Mouse (Mus musculus) forebrain, embryonic 13.5 days (tissue): ENCODE data around the gene Zfp787. TPM values are rescaled to one million over a fixed set of nuclear protein-coding genes. Genes with fewer than 3 reads are reported as not detected.

Experiments
- ATAC-seq: fragments of 200-750 bp; cut with Nextera tagmentation; 2 replicates; pipeline ENCODE4 v1.8.0; 2017
- H3K27ac ChIP-seq: fragments of 300-500 bp; sonication (generic); 2 replicates; pipeline ENCODE4 v1.5.1; 2015; ENCODE audit warnings: inconsistent platforms, mild to moderate bottlenecking, moderate library complexity
- H3K27me3 ChIP-seq: fragments of 300-500 bp; sonication (generic); 2 replicates; pipeline ENCODE4 v1.6.1; 2015; ENCODE audit warnings: mild to moderate bottlenecking, inconsistent platforms
- H3K36me3 ChIP-seq: fragments of 300-500 bp; sonication (generic); 2 replicates; pipeline ENCODE4 v1.6.1; 2015; ENCODE audit warnings: mild to moderate bottlenecking, inconsistent platforms; ENCODE audit not compliant: poor library complexity, severe bottlenecking
- H3K4me1 ChIP-seq: fragments of 300-500 bp; sonication (generic); 2 replicates; pipeline ENCODE4 v1.6.1; 2015; ENCODE audit warnings: inconsistent platforms
- H3K4me2 ChIP-seq: fragments of 300-500 bp; sonication (generic); 2 replicates; pipeline ENCODE4 v1.6.1; 2015; ENCODE audit warnings: inconsistent platforms, mild to moderate bottlenecking, moderate library complexity
- H3K4me3 ChIP-seq: fragments of 300-500 bp; sonication (generic); 2 replicates; pipeline ENCODE4 v1.5.1; 2015; ENCODE audit warnings: mild to moderate bottlenecking, inconsistent platforms
- H3K9ac ChIP-seq: fragments of 300-500 bp; sonication (generic); 2 replicates; pipeline ENCODE4 v1.6.1; 2015; ENCODE audit warnings: mild to moderate bottlenecking, inconsistent platforms
- H3K9me3 ChIP-seq: fragments of 300-500 bp; sonication (generic); replicated peaks from 2 replicates; pipeline ENCODE4 v1.6.1; 2016; ENCODE audit warnings: inconsistent platforms
- WGBS: fragments of 180-500 bp; shearing (Covaris S2); methylation state at CpG from one replicate; pipeline ENCODE4 v1.1.7; 2015; 5-methylcytosine and 5-hydroxymethylcytosine counted together
- polyA plus RNA-seq: library from polyadenylated mRNA; unstranded; fragments of >200 nt; fragmentation: Nextera tagmentation; extraction: Ambion mirVana; gene quantifications from 2 replicates; pipeline ENCODE4 v1.2.1, GENCODE M21; 2015

The Zfp787 gene
- 20.0 and 22.8 TPM in 2 replicates for polyA plus RNA-seq

GRCm38 (mm10) chr7:6155901-6156411 lies at the start of gene Zfp787:
Gene Zfp787 (minus strand): TSS chr7:6155997.
- H3K4me2 ChIP-seq = peak within 1 kb of the TSS; percentile 94
- H3K27ac ChIP-seq = peak within 1 kb of the TSS; percentile 93
- no peaks in the 10 kb centered on the region for H3K27me3 ChIP-seq
- peak within 1 kb of the TSS; percentile 94 for H3K9ac ChIP-seq
- H3K9me3 ChIP-seq = no peaks in the 10 kb centered on the region
- no peaks in the 10 kb centered on the region for H3K36me3 ChIP-seq
- H3K4me1 ChIP-seq = peaks cover 27% of the 10 kb centered on the region
- H3K4me3 ChIP-seq = peak within 1 kb of the TSS; percentile 82
- under 1% methylated on average over 44 of the region's 54 CpGs for WGBS
- ATAC-seq = peak; percentile 98

- WGBS = 80% methylated on average over 3 of the region's 3 CpGs
- Histone ChIP-seq H3K4me3 (no peak overlapping the region), H3K27ac (no peak overlapping the region), H3K36me3 (no peaks in the 10 kb centered on the region), H3K4me1 (no peaks in the 10 kb centered on the region), H3K9ac (no peak overlapping the region), H3K9me3 (no peaks in the 10 kb centered on the region; the same call in none of the 2 replicates), H3K27me3 (no peaks in the 10 kb centered on the region), H3K4me2 (no peak overlapping the region)
- ATAC-seq = no peak
Measured at GRCm38 (mm10) chr7:6204200-6204599, 48.4 kb upstream of the Zfp787 start.

GRCm38 (mm10) chr7:6196790-6197189 lies 41.0 kb upstream of the Zfp787 start, which contains the start of gene Galp:
Gene Galp (plus strand): TSS chr7:6197090.
- WGBS = 68% methylated on average over 3 of the region's 3 CpGs
- no peaks in the 10 kb centered on the region for H3K4me1 ChIP-seq
- no peaks in the 10 kb centered on the region for H3K27me3 ChIP-seq
- no peak within 1 kb of the TSS for H3K27ac ChIP-seq
- ATAC-seq = no peak
- no peaks in the 10 kb centered on the region; the same call in 1 of the 2 replicates for H3K9me3 ChIP-seq
- no peak within 1 kb of the TSS for H3K4me2 ChIP-seq
- H3K9ac ChIP-seq = no peak within 1 kb of the TSS
- no peak within 1 kb of the TSS for H3K4me3 ChIP-seq
- no peaks in the 10 kb centered on the region for H3K36me3 ChIP-seq

- Histone ChIP-seq H3K27me3 (no peaks in the 10 kb centered on the region), H3K9ac (no peak overlapping the region), H3K4me1 (no peaks in the 10 kb centered on the region), H3K4me2 (no peak overlapping the region), H3K9me3 (no peaks in the 10 kb centered on the region; the same call in 1 of the 2 replicates), H3K4me3 (no peak overlapping the region), H3K36me3 (no peaks in the 10 kb centered on the region), H3K27ac (no peak overlapping the region)
- 59% methylated on average over 2 of the region's 2 CpGs for WGBS
- no peak for ATAC-seq
Measured at GRCm38 (mm10) chr7:6195777-6196176, 40.0 kb upstream of the Zfp787 start.

GRCm38 (mm10) chr7:6194129-6194528 lies 38.3 kb upstream of the Zfp787 start:
- Histone ChIP-seq H3K9ac (no peak overlapping the region), H3K4me3 (no peak overlapping the region), H3K36me3 (peaks cover 15% of the 10 kb centered on the region), H3K27ac (no peak overlapping the region), H3K9me3 (no peaks in the 10 kb centered on the region), H3K27me3 (no peaks in the 10 kb centered on the region), H3K4me2 (no peak overlapping the region), H3K4me1 (no peaks in the 10 kb centered on the region)
- WGBS = 20% methylated on average over 5 of the region's 5 CpGs
- ATAC-seq = peak; percentile 80

GRCm38 (mm10) chr7:6191376-6191775 lies 35.6 kb upstream of the Zfp787 start:
- no peaks in the 10 kb centered on the region for H3K27me3 ChIP-seq
- H3K27ac ChIP-seq = no peak overlapping the region
- H3K4me1 ChIP-seq = no peaks in the 10 kb centered on the region
- H3K36me3 ChIP-seq = peaks cover 42% of the 10 kb centered on the region
- no peak overlapping the region for H3K4me2 ChIP-seq
- H3K4me3 ChIP-seq = no peak overlapping the region
- ATAC-seq = peak; percentile 34; the same call in 1 of the 2 replicates
- no peaks in the 10 kb centered on the region for H3K9me3 ChIP-seq
- 37% methylated on average over 3 of the region's 3 CpGs for WGBS
- H3K9ac ChIP-seq = no peak overlapping the region

GRCm38 (mm10) chr7:6189542-6189941 lies 33.7 kb upstream of the Zfp787 start:
- H3K4me2 ChIP-seq = no peak overlapping the region
- H3K4me1 ChIP-seq = no peaks in the 10 kb centered on the region
- H3K4me3 ChIP-seq = no peak overlapping the region
- H3K36me3 ChIP-seq = peaks cover 59% of the 10 kb centered on the region
- H3K9ac ChIP-seq = no peak overlapping the region
- ATAC-seq = no peak
- no peaks in the 10 kb centered on the region for H3K9me3 ChIP-seq
- no peak overlapping the region for H3K27ac ChIP-seq
- 54% methylated on average over 45 of the region's 45 CpGs for WGBS
- no peaks in the 10 kb centered on the region for H3K27me3 ChIP-seq

GRCm38 (mm10) chr7:6186756-6187155 lies 31.0 kb upstream of the Zfp787 start:
- Histone ChIP-seq H3K4me3 (no peak overlapping the region), H3K36me3 (peaks cover 71% of the 10 kb centered on the region), H3K27me3 (no peaks in the 10 kb centered on the region), H3K9me3 (no peaks in the 10 kb centered on the region), H3K4me2 (no peak overlapping the region), H3K9ac (no peak overlapping the region), H3K27ac (no peak overlapping the region), H3K4me1 (no peaks in the 10 kb centered on the region)
- ATAC-seq = no peak
- 81% methylated on average over 2 of the region's 2 CpGs for WGBS

- WGBS = 95% methylated on average over 2 of the region's 2 CpGs
- no peak for ATAC-seq
- Histone ChIP-seq H3K9ac (no peak overlapping the region), H3K9me3 (no peaks in the 10 kb centered on the region), H3K4me3 (no peak overlapping the region), H3K4me1 (no peaks in the 10 kb centered on the region), H3K4me2 (no peak overlapping the region), H3K36me3 (peaks cover 71% of the 10 kb centered on the region), H3K27ac (no peak overlapping the region), H3K27me3 (no peaks in the 10 kb centered on the region)
Measured at GRCm38 (mm10) chr7:6186176-6186575, 30.4 kb upstream of the Zfp787 start.

- Histone ChIP-seq H3K27me3 (no peaks in the 10 kb centered on the region), H3K4me1 (no peaks in the 10 kb centered on the region), H3K4me2 (no peak overlapping the region), H3K4me3 (no peak overlapping the region), H3K36me3 (peaks cover 68% of the 10 kb centered on the region), H3K27ac (no peak overlapping the region), H3K9ac (no peak overlapping the region), H3K9me3 (no peaks in the 10 kb centered on the region)
- 88% methylated on average over 1 of the region's 1 CpGs for WGBS
- ATAC-seq = no peak
Measured at GRCm38 (mm10) chr7:6185391-6185790, 29.6 kb upstream of the Zfp787 start.

GRCm38 (mm10) chr7:6184521-6184920 lies 28.7 kb upstream of the Zfp787 start:
- WGBS = 83% methylated on average over 8 of the region's 8 CpGs
- peaks cover 64% of the 10 kb centered on the region for H3K36me3 ChIP-seq
- no peak overlapping the region for H3K4me3 ChIP-seq
- no peak overlapping the region for H3K27ac ChIP-seq
- no peaks in the 10 kb centered on the region for H3K27me3 ChIP-seq
- no peak overlapping the region for H3K4me2 ChIP-seq
- no peak for ATAC-seq
- H3K4me1 ChIP-seq = no peaks in the 10 kb centered on the region
- no peaks in the 10 kb centered on the region for H3K9me3 ChIP-seq
- H3K9ac ChIP-seq = no peak overlapping the region

- 0 out of 2 replicates have a peak, but pooled peaks have one; percentile 6 for ATAC-seq
- WGBS = 97% methylated on average over 19 of the region's 19 CpGs
- no peak overlapping the region for H3K4me2 ChIP-seq
- no peak overlapping the region for H3K4me3 ChIP-seq
- no peak overlapping the region for H3K27ac ChIP-seq
- H3K27me3 ChIP-seq = no peaks in the 10 kb centered on the region
- no peaks in the 10 kb centered on the region for H3K4me1 ChIP-seq
- no peak overlapping the region for H3K9ac ChIP-seq
- H3K36me3 ChIP-seq = peaks cover 62% of the 10 kb centered on the region
- no peaks in the 10 kb centered on the region for H3K9me3 ChIP-seq
Measured at GRCm38 (mm10) chr7:6183802-6184201, 28.0 kb upstream of the Zfp787 start.

- ATAC-seq = no peak
- Histone ChIP-seq H3K27ac (no peak overlapping the region), H3K36me3 (peaks cover 53% of the 10 kb centered on the region), H3K27me3 (no peaks in the 10 kb centered on the region), H3K4me2 (no peak overlapping the region), H3K4me1 (no peaks in the 10 kb centered on the region), H3K4me3 (no peak overlapping the region), H3K9me3 (no peaks in the 10 kb centered on the region), H3K9ac (no peak overlapping the region)
Measured at GRCm38 (mm10) chr7:6182882-6183281, 27.1 kb upstream of the Zfp787 start.
